Mouse (Mus musculus): Measurements from ENCODE around the gene St3gal2.
"Not testable (repeated sequence)": the region's sequence is repeated elsewhere in the genome, so short reads cannot be mapped to it uniquely, and the experiment has no call there.

St3gal2 gene

DNA sequence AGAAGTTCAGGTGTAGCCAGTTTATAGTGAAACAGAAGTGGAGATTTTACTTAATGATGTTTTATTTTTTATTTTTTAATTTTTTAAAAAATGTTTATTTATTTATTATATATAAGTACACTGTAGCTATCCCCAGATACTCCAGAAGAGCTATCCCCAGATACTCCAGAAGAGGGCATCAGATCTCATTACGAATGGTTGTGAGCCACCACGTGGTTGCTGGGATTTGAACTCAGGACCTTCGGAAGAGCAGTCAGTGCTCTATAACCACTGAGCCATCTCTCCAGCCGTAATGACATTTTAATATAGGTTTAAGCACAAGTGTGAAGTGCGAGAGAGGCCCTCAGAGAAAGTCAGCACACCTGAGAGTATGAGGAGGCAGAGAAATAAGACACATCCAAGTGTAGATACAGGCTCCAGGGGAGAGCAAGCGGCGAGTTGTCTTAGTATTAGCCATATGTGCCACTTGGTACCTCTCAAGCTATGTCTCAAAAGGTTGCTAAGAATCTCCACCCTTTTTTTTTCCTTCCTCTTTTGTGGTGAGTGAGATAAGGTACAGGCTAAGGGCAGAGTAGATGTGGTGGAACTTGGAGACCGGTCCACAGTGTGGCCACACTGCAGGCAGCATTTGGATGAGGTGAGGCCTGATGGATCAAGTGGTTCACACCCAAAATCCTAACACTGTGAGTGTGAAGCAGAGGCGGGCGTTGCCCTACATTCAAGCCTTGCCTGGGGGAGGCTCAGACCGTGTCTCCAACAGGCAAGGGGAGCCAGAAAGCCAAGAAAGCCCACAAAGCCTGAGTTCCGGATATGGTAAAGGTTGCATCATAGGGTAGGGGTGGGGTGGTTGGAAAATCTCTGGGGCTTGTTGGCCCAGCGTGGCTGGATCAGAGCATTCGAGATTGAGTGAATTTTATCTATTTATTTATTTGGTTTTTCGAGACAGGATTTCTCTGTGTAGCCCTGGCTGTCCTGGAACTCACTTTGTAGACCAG, 7.8 kb upstream of the St3gal2 start:
- no peak for DNase-seq (ENCODE audit: extremely low spot score)

DNA sequence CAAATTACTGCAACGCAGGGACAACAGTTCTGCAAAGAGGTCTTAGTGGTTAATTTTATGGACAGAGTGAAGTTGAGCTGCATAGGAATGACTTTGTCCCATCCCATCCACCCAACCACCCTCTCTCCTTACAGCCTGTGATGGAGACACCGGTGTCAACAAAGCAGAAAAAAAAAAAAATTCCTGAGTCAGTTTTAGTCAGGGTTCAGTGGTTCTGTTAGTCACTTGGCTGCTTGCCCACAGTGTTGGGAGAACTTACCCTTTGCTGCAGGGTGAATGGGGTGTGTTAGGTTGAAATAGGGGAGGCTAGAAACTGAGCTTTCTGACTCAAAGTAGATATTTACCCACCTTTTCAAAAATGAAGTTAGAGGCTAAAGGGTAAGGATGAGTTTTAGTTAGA, 2.3 kb upstream of the St3gal2 start:
- no peak for DNase-seq (ENCODE audit: extremely low spot score)

DNA sequence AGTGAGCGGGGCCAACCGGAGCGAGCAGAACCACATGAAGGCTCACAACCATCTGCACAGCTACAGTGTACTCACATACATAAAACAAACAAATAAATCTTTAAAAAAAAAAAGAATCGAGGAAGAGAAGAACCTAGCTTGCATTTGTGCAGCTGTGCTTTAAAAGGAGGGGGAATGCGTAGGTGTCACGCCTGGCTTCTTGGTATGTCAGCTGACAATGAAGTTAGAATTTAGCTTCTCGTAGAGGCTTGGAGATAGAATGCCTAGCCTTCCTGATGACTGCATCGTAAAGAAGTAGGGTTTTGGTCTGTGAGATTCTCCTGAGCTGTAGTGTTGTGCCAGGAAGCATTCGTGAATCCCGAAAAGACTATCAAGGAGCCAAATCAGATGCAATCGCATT, 1.7 kb upstream of the St3gal2 start:
- DNase-seq (ENCODE audit: extremely low spot score): no peak

DNA sequence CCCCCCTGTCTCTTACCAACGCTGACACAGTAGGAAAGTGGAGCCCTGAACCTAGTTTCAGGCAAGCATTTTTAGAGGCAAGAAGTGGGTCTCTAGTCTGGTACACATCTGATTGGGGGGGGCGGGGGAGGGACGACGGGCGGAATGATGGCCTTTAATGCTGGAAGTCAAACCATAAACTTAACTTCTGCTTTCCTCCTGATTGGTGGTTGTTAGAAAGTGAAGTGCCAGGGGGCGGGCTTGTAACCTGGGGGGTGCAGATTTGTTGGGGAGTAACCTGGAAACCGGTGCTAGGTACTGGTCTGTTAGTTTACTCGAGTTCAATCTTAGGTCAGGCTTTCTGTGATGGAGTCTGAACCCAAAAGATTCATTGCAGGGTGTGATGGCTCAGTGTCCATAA, 1.3 kb upstream of the St3gal2 start:
- DNase-seq (ENCODE audit: extremely low spot score): no peak

DNA sequence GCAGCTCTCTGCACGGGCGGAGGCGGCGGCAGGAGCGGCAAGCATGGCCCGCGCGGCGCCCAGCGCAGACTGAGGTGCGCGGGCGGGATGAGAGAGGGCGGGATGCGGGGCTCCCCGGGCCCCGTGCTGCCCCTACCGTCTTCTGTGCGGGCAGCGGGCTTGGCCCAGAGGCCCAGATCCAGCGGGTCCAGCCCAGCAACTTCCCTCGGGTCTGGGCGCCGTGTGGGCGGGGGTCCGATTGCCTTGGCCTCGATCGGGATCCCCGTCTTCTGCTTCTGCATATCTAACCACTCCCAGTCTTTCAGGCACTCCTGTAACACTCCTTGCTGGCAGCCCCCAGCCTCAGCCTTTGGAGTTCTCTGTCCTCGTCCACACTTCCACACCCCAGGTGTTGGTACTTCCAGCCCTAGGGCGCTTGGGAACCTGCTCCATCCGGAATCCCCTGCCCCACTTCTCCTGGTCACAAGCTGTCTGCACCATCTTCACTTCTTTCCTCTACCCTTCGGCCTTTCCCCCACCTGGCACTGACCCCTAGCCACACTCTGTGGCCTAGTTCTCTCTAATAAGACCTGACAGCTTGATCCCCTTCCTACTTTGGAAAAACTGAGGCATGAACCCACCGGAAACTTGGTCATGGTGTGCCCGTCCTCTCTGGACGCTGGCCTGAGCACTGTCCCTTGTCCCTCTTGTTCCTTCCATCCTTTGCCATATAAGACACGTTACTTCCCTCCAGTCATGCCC, 480 bp downstream of the St3gal2 start:
- no peak for DNase-seq (ENCODE audit: extremely low spot score)

DNA sequence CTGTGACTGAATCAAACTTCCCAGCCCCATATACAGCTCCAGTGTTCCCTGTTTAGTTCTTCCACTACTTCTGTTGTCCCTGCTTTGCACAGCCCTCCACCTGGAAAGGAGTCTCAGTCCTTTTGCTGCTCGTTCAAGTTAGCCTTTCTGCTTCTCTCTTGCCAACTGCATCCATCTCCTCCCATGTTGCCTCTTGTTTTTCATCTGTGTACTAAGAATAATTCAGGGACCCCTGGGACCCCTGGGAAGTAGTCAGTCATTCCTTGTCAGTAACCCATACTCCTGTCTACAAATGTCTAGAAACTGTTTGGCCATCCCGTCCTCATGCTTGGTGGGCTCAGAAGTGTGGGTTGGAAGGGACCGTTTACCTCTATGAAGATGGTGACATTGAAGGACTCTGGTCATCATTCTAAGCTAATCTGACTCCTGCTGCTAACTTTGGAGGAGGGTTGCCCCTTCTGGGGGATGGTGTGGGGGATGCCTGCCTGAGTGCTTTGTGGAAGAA, 1.1 kb downstream of the St3gal2 start:
- DNase-seq (ENCODE audit: extremely low spot score): no peak

DNA sequence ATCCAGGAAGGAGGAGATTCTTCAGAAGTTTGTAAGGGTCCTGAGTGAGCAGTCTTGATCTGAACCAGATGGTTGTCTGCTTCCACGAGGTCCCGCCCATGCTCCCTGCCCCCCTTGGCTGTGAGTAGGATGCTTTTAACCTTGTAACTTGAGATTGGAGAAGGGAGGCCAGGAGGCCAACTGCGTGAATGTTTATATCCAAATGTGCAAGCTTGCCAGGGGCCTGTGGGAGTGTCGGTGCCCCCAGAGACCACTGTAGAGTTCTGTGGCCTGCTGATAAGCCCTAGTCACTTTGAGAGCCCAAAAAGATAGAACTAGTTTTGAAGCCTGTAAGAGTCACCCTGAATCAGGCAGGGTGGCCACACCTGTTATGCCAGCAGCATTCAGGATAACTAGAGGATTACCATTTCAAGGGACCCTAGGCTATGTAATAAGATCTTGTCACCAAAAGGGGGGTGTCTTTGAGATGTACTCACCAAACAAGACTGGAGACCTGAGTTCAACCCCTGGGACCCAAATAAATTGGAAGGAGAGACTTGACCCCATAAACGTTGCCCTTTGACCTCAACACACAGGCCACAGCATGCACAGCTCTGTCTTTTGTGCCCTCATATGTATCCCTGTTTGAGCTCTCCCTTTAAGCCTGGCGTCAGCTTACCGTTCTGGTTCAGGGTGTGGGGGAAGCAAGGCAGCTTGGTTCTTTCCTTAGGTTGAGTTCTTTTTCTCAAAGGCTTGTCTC, 1.9 kb downstream of the St3gal2 start:
- peak; percentile 74 for DNase-seq (ENCODE audit: extremely low spot score)

DNA sequence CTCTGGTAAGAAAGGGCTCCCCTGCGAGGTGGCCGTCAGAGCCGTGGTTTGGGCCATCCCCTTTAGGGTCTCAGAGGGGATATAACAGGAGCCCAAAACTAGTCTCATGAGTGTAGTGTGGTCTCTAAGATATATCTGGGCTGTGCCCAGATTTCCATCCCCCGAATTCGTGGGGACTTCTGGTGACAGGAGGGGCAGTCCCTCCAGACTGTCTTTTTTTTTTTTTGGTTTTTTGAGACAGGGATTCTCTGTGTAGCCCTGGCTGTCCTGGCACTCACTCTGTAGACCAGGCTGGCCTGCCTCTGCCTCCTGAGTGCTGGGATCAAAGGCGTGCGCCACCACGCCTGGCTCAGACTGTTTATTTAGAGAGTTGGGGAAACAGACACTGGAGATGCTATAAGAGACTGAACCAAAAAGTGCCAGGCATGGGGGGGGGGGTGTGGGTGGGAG, 6.0 kb downstream of the St3gal2 start:
- DNase-seq (ENCODE audit: extremely low spot score): no peak

DNA sequence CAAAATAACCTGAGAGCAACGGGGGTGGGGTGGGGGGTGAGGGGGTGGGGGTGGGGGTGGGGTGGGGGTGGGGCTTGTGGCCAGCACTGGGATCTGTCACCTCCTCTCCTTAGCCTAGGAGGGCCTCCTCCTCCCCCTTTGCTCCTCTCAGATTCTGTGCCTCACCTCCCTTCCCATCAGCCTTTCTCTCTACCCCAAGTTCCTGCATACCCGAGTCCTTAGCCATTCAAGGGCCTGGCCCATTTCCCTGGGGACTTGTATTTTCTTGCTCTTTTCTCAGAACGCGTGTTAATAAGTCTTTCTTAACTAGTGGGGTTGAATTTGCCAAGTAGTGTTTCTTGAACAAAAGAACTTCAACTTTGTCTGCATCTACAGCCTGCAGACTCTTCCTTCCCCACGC, 7.0 kb downstream of the St3gal2 start:
- no peak for DNase-seq (ENCODE audit: extremely low spot score)

DNA sequence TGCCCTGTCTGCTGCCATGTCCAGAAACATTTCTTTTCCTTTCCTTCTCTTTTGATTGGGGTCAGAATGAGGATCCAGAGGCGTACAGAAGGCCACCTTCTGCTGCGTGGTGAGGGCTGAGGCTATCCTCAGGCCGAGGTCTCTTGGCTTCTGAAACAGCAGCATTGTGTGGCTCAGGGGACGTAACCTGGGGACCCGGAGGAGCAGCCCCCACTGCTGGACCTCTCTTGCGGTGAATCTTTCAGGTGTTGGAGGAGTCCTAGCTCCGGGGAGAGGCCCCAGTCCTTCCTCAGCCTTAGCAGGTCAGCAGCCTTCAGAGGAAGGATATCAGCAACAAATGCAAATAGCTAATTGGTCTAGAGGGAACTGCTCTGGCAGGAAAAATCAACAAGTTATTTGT, 8.7 kb downstream of the St3gal2 start:
- no peak for DNase-seq (ENCODE audit: extremely low spot score)

DNA sequence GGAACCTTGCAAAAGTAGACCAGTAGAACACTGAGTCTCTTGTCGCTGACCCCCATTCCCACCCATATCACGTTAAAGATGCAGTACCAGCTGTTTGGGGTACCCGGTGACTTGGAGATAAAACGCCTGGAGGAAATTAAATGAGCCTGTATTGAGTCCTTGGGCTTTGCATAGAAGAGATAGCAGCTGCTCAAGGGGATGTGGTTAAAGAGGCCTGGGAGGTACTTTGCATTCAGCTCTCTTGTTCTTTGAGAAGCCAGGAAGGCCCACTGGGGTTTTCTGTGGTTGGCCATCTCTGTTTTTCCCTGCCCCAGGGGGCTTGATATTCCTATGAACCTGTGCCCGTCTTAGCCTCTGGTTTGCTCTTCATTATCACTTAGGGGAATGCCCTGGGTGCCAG, 9.3 kb downstream of the St3gal2 start:
- no peak for DNase-seq (ENCODE audit: extremely low spot score)

DNA sequence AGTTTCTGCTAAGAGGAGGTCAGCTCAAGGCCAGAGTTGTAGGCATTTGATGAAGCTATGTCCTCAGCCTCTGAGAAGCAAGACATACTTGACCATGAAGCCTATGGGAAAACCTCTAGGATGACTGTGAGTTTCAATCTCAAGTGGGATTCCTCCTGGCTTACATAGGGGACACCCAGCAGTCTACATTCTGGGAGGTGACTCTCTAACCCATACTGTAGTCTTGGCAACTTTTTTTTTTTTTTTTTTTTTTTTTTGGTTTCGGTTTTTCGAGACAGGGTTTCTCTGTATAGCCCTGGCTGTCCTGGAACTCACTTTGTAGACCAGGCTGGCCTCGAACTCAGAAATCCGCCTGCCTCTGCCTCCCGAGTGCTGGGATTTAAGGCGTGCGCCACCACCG, 9.9 kb downstream of the St3gal2 start:
- not testable (repeated sequence) for DNase-seq (ENCODE audit: extremely low spot score)

DNA sequence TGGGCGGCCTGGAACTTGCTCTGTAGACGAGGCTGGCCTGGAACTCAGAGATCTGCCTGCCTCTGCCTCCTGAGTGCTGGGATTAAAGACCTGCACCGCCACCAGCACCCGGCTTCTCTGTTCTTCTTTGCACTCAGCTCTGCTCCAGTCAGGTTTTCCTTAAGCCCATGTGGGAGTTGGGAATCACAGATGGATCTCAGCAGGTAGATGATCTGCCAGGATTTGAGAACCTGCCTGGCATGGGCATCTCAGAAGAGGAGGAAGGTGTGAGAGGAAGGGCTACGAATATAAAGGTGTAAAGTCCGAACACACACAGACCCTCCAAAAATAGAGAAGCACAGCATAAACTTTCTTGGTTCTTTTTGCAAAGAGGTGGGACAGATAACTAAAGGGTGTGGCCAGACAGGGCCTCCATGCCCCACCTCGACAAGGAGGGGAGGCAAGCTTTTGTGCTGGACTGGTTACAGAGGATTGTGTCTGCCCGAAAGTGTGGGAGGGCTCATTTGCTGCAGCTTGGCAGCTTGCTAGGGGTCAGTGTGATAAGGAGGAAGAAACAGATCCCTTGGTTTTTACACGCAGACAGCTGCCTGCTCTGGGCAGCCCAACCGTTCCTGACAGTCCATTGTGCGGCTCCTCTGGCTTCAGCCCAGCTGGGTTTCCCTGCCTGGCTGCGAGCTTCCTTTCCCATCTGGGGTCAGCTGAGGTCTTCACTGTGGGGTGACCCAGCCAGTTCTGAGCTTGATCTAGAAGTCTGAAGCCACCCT, 11.6 kb downstream of the St3gal2 start:
- no peak for DNase-seq (ENCODE audit: extremely low spot score)

DNA sequence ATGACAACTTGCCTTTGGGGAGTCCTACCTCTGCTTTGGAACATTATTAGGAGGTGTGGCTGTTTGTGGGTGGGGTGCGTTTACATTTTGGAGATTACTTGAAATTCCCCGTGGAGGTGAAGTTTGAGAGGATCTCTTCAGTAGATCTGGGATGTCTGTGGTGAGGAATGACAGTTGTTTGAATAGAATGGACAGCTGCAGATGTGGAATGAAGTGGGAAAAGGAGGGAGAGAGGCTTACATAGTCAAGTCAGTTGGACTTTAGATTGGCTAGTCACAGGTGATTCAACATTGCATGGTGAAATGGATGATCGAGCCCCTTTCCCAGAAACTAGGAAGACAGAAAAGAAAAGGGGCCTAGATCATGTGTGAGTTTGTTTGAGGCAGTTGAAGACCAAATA, 12.7 kb downstream of the St3gal2 start:
- no peak for DNase-seq (ENCODE audit: extremely low spot score)

DNA sequence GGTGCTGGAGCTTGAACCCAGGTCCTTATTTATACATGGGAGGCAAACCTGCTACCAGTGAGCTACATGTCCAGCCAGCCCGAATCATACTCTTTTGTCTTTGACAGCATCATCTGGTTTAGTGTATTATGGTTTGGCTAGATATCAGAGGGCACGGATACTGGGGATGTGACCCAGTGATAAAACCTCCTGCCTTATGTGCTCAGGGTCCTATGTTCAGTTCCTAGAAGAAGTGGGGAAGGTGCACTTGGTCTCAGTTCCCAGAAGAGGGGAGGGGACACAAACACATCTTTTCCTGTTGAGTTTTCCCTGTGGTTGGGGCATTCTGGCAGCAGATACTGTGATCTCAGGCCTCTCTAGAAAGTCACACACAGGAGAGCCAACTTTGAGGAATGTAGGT, 13.6 kb downstream of the St3gal2 start:
- no peak for DNase-seq (ENCODE audit: extremely low spot score)

DNA sequence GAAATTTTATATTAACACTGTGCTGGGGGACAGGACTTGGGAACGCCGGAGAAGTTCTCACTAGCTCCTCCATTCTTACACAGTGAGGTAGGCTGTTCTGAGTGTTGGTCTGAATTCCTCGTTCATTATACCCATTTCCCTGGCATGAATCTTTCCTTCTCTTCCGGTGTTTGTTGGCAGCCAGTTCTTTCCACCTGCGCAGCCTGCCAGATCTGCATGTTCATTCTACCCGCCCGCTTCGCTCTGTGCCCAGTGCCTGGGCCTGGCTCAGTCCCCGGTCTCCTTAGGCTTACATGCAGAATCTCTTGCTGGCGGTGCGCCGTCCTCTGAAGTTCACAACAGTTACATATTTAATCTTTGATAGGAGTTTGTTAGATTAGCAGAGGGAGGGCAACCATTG, 16.5 kb downstream of the St3gal2 start:
- DNase-seq (ENCODE audit: extremely low spot score): no peak

DNA sequence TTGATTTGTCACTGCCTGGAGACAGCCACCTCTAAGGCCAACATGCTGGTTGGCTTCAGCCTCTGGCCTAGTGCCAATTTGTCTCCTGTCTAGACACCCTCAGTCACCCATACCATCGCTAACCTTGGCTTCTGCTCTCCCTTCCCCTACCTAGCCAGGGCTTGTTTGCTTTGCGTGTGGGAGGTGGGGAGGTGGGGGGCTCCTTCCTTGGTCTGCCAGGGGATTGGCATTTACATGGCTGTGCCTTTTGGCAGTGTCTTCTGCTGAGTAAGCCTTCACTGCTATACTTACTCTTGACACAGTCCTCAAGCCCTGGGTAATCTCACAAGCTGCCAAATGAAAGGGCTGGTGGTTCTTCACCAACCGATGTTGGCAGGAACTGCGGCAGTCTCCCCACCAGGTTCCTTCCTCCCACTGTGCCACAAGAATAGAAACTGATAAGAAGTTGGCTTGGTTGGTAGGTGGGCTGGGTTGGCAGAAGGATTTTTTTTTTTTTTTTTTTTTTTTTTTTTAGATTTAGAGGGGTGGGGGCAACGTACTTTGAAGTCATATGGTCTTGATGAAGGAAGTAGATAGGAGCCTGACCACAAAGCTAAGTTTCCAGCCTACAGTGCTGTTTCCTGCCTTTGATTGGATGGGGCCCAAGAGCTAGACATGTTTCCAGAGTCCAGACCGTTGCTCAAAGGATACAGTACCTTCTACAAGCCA, 19.3 kb downstream of the St3gal2 start:
- DNase-seq (ENCODE audit: extremely low spot score): no peak

DNA sequence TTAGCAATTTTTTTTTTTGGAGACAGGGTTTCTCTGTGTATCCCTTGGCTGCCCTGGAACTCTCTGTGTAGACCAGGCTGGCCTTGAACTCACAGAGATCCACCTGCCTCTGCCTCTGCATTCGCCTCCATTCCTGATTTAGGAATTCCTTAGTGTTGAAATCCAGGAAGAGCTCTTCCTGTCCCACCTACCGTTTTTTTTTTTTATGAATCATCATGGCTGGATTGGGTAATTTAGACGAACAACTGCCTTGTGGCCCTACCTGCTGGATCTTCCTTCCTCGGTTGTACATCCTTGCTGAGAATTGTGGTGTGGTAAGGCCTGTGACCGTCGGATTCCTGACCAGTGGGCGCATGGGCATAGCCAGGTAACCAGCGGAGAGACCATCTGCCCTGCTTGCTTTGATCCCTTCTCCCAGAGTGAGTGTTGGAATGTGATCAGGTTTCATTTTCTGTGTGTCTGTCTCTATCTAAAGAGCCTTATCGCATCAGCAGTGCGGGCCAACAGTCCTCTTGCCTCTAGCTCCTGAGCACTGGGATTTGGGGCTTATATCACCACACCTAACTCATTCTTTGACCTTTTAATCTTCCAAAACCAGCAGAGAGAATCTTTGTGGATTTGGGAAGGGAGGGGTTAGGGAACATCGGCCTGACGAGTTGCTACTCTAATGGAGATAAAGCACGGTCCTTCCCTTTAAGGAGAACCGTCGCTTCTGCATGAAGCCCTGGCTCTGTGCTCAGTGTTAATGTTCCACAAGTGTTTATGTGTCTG, 21.1 kb downstream of the St3gal2 start:
- DNase-seq (ENCODE audit: extremely low spot score): no peak

DNA sequence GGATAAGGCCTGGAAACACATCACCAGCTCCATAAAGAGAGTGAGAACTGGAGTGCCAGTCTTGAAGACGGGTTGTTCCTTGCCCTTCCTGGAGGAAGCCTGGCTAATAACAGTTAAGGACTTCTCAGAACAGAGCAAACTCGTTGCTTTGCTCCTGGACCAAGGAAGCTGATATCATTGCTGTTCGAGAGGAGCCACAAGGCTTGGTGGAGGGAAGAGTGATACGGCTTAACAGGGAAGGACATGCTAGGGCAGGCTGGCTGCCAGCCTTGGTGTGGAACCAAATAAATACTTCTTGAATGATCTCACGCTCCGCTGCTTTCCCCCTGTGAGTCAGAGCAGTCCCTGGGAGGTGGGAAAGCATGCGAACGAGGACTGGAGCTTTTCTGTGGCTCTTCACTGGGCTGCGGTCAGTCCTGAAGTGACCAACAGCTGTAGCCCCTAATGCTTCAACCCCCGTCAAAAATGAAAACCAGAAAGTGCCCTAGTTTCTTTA, 21.8 kb downstream of the St3gal2 start:
- no peak for DNase-seq (ENCODE audit: extremely low spot score)

All from embryo, embryonic 9.5 days (tissue).